Mouse (Mus musculus): ENCODE measurements around the gene Lsm10. TPM values are rescaled to one million over a fixed set of nuclear protein-coding genes. Genes with fewer than 3 reads are reported as not detected.

Lsm10 gene
- total RNA-seq, 4 experiments from 2014 or later: 14.5 to 18.7 (median 15.5) TPM

DNA sequence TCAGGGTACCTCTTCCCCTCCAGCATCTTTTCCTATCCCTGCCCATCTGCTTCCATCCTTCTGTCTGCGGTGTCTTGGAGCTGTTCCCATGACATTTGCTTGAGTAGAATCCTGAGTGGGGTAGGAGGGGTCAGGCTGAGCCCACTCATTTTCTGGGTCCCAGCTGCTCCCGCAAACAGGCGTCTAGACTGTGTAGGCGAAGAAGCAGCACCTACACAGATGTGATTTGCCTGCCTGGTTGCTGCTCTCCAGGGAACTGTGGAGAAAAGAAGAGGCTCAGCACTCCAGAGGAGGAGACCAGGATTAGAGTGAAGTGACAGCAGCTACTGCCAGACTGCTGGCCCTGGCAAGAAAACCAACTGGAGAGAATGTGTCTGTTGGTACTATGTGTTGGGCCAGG, 22.2 kb downstream of the Lsm10 start:
- peak; percentile 46 to 93 for DNase-seq (ENCODE audit: low spot score in 2 of 2)

GRCm38 (mm10) chr4:126119051-126119450, 22.6 kb downstream of the Lsm10 start:
- DNase-seq (ENCODE audit: low spot score in 2 of 2): no peak

DNA sequence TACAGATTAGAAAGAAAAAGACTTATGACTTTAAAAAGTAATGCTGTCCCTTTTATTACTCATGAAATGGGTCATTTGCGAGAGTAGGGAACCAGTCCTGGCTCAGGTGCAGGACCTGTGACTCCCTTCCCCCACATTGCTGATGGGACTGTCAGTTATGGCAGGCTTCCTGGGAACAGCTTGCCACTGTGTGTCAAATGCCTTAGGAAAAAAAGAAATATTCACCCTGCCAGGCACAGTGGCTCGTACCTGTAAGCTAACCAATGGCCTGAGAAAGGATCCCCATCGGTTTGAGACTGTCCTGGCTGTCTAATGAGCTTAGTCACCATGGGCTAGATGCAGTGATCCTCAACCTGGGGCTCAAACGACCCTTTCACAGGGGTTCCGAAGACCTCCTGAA, 23.6 kb downstream of the Lsm10 start:
- DNase-seq (ENCODE audit: low spot score in 2 of 2): no peak

- no peak for DNase-seq (ENCODE audit: low spot score in 2 of 2)
Observed at GRCm38 (mm10) chr4:126120506-126120905, 24.1 kb downstream of the Lsm10 start.

- DNase-seq (ENCODE audit: low spot score in 2 of 2): peak in 1 of 2 experiments; percentile 71
Observed at GRCm38 (mm10) chr4:126123309-126124040, 27.1 kb downstream of the Lsm10 start.

DNA sequence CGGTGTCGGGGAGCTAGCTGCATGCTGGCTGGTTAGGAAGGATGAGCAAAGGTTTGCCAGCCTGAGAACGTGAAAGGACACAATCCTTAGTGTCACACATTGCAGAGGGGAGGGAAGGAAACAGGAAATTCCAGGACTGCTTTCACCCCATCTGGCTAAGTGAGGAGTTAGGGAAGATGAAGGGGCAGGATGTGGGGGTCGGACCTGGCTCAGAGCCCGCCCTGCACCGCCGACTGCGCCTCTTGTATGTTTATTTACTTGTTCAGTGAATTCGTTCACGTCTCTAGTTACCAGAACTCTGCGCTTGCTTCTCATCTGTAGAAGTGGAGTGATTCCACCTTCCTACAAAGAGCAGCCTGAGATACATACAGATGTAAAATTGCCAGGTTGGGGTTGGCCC, 34.1 kb downstream of the Lsm10 start:
- no peak for DNase-seq (ENCODE audit: low spot score in 2 of 2)

- peak in 1 of 2 experiments; percentile 51 for DNase-seq (ENCODE audit: low spot score in 2 of 2)
Observed at GRCm38 (mm10) chr4:126131290-126132121, 35.1 kb downstream of the Lsm10 start.

GRCm38 (mm10) chr4:126132636-126133264, 36.3 kb downstream of the Lsm10 start:
- no peak for DNase-seq (ENCODE audit: low spot score in 2 of 2)

DNA sequence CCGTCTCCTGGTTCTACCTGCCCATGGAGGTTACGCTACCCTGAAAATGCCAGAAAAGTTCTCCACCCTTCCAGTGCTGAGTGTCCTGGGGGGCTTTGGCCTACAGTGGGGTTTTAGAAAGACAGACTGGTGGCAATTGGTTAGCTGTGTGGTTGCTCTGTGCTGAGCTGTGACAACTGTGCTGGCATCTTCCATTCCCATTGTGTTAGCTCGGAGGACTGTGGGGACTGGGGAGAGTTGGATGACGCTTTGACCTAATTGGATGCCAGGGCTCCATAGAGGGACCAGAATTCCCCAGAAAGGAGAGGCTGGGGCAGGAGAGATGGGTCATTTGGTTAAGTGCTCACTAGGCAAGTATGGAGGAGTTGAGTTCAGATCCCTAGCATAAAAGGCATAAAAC, 37.8 kb downstream of the Lsm10 start:
- DNase-seq (ENCODE audit: low spot score in 2 of 2): no peak

GRCm38 (mm10) chr4:126134639-126135038, 38.2 kb downstream of the Lsm10 start:
- DNase-seq (ENCODE audit: low spot score in 2 of 2): no peak

- no peak for DNase-seq (ENCODE audit: low spot score in 2 of 2)
Observed at GRCm38 (mm10) chr4:126137773-126138172, 41.4 kb downstream of the Lsm10 start.

DNA sequence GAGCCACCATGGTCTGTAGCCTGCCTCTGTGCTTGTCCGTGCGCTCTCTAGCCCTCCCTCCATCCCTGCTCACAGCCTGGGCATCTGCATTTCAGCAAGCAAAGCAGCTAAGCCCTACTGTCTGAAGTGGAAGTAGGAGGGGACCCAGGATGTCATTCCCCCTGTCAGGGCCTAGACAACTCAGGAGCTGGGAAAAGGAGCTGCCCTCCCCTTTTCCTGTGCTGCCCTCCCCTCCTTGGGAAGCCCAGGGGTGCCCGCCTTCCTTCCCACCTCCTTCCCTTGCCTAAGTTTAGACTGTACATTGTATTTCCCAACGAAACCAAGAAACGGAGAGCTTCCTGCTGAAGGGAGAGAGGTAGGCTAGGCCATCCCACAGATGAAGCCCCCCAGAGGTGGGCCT, 44.6 kb downstream of the Lsm10 start:
- no peak for DNase-seq (ENCODE audit: low spot score in 2 of 2)

GRCm38 (mm10) chr4:126145396-126145795, 49.0 kb downstream of the Lsm10 start:
- DNase-seq (ENCODE audit: low spot score in 2 of 2): no peak

DNA sequence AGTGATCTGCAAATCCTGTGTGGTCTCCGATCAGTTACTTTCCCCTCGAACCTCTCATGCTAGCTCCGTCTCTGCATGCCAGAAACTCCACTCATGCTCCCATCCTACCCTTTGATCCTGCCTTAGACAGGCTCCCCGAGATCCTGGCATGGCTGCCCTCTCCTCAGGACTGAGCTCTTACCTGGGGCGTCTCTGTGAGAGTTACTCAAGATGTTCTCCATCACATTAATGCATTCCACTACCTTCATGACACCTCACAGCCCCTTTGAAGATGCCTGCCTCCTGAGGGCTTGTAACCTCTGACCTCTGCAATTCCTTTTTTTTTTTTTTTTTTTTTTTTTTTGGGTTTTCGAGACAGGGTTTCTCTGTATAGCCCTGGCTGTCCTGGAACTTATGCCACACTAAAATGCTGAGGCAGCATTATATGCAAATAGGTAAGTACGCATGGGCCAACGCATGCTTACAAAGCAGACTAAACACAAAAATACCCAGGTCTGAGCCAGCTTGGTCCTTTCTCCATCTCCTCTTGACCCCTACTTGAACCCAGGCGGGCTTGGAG, 50.6 kb downstream of the Lsm10 start:
- DNase-seq (ENCODE audit: low spot score in 2 of 2): no peak

DNA sequence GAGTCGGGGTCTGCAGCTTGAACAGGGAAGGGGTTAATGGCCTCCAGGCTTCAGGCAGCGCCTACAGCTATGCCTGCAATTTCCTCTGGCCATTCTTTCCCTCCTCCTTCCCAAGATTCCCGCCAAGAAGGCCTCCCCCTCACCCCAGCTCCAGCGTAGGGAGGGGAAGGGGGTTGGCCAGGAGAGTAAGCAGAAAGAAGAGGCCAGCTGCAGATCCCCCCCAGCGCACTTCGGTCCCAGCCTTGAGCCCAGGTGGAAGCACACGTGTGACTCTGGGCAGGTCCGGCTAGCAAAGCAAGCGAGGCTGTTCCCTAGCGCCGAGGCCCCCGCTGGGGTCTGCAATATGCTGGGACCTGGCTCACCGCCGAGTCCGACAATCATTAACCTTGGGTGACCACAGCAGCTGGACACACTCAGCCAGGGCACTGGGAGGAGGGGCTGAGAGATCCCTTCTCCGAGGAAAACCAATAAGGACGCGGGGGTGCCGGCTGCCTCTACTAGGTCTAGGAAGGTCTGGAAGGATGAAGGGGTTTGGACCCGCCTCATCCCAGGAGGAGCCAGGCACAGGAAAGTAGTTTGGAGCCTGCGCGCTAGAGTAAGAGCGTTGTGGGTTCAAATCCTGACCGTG, 51.2 kb downstream of the Lsm10 start, which contains the start of gene Eva1b:
Gene Eva1b, plus strand, starts transcription at position 212 of the 628 bp plus-strand sequence.
- DNase-seq (ENCODE audit: low spot score in 2 of 2): no peak

Other genes starting within 250 kb of the Lsm10 start
- gene Csf3r, start 72.1 kb upstream of the Lsm10 start, total RNA-seq (2022): 10 to 100 TPM in 2 of 4 experiments, 1 to 10 TPM in 2; 4.4 to 24.6 (median 11.5) TPM
- 10 to 100 TPM; 47.9 to 55.3 (median 51.5) TPM for gene Mrps15, start 49.7 kb upstream of the Lsm10 start, total RNA-seq (2022)
- gene Oscp1, start 38.1 kb upstream of the Lsm10 start, total RNA-seq (2022): 10 to 100 TPM; 56.3 to 72.2 (median 62.4) TPM
- gene Stk40, start 7.3 kb downstream of the Lsm10 start, total RNA-seq (2022): 10 to 100 TPM; 28.8 to 37.6 (median 33.8) TPM
- 1 to 10 TPM; 2.4 to 5.6 (median 3.1) TPM for gene Eva1b, start 51.1 kb downstream of the Lsm10 start, total RNA-seq (2022)
- 1 to 10 TPM in 1 of 4 experiments, under 1 TPM in 3; 0.63 to 1.4 (median 0.85) TPM for gene Sh3d21, start 66.9 kb downstream of the Lsm10 start, total RNA-seq (2022)
- 100 to 1,000 TPM; 127 to 151 (median 148) TPM for gene Thrap3, start 106.1 kb downstream of the Lsm10 start, total RNA-seq (2022)
- gene Map7d1, start 159.7 kb downstream of the Lsm10 start, total RNA-seq (2022): 100 to 1,000 TPM; 224 to 273 (median 253) TPM
- 10 to 100 TPM; 86.2 to 93.4 (median 89.3) TPM for gene Trappc3, start 165.7 kb downstream of the Lsm10 start, total RNA-seq (2022)
- gene Col8a2, start 190.2 kb downstream of the Lsm10 start, total RNA-seq (2022): 1 to 10 TPM; 1.9 to 4.0 (median 2.5) TPM
- 10 to 100 TPM; 26.9 to 32.0 (median 31.2) TPM for gene Adprhl2, start 225.1 kb downstream of the Lsm10 start, total RNA-seq (2022)
- gene Tekt2, start 229.1 kb downstream of the Lsm10 start, total RNA-seq (2022): 1 to 10 TPM in 2 of 4 experiments, under 1 TPM in 2; 0.86 to 1.6 (median 1.3) TPM

Data from left cerebral cortex, adult 8-10 months (tissue).